Mouse (Mus musculus) limb, embryonic 10.5 days (tissue): ENCODE results near the gene Slc5a4b. TPM values are rescaled to one million over a fixed set of nuclear protein-coding genes. Genes with fewer than 3 reads are reported as not detected.

Source experiments
- DNase-seq: peaks from one replicate; pipeline ENCODE4 v3.0.0-alpha.2; 2017; ENCODE audit warnings: low spot score
- H3K27ac ChIP-seq: fragments of 300-500 bp; sonication (generic); 2 replicates; pipeline ENCODE4 v1.5.1; 2016; ENCODE audit warnings: mild to moderate bottlenecking
- H3K27me3 ChIP-seq: fragments of 300-500 bp; sonication (generic); 2 replicates; pipeline ENCODE4 v1.6.1; 2016; ENCODE audit warnings: low read depth, mild to moderate bottlenecking; ENCODE audit not compliant: poor library complexity, severe bottlenecking
- H3K36me3 ChIP-seq: fragments of 300-500 bp; sonication (generic); 2 replicates; pipeline ENCODE4 v1.6.1; 2016; ENCODE audit warnings: mild to moderate bottlenecking, moderate library complexity
- H3K4me1 ChIP-seq: fragments of 300-500 bp; sonication (generic); 2 replicates; pipeline ENCODE4 v1.6.1; 2016
- H3K4me3 ChIP-seq: fragments of 300-500 bp; sonication (generic); 2 replicates; pipeline ENCODE4 v1.5.1; 2016; ENCODE audit warnings: mild to moderate bottlenecking, moderate library complexity
- H3K9me3 ChIP-seq: fragments of 300-500 bp; sonication (generic); replicated peaks from 2 replicates; pipeline ENCODE4 v1.6.1; 2016; ENCODE audit warnings: mild to moderate bottlenecking
- WGBS: fragments of 180-500 bp; shearing (Covaris S2); methylation state at CpG from one replicate; pipeline ENCODE4 v1.1.7; 2016; 5-methylcytosine and 5-hydroxymethylcytosine counted together
- microRNA-seq: library from miRNA; unstranded; fragments of <30 nt; microRNA quantifications from one replicate; pipeline ENCODE4, GENCODE M21; 2017
- polyA plus RNA-seq: library from polyadenylated mRNA; unstranded; fragments of >200 nt; fragmentation: Nextera tagmentation; extraction: Ambion mirVana; gene quantifications from 2 replicates; pipeline ENCODE4 v1.2.1, GENCODE M21; 2016

Gene Slc5a4b
- polyA plus RNA-seq, 1 experiment from 2014 or later = not detected

DNA sequence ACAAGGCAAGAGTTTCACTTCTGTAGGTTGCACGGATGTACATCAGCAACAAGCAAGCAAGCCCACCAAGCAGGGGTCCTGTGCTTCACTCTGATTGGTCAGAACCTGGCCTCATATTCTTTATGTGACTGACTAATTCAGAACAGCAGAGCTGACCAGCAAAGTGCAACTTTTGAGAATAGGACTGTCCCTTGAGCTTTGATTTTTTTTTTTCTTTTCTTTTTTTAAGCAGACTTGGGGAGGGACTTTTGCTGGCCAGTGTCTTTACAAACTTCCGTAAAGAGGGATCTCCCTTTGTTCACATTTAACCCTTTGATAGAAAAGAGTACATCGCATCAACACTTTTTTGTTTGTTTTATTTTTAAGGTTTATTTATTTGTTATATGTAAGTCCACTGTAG, 100.9 kb downstream of the Slc5a4b start:
- 92% methylated on average over 3 of the region's 3 CpGs for WGBS
- Histone ChIP-seq H3K36me3 (no peaks in the 10 kb centered on the region), H3K4me3 (no peak overlapping the region), H3K9me3 (no peaks in the 10 kb centered on the region), H3K4me1 (no peaks in the 10 kb centered on the region), H3K27me3 (no peaks in the 10 kb centered on the region), H3K27ac (no peak overlapping the region)
- no peak for DNase-seq

Small RNAs within 50 kb of the gene (microRNA-seq; reads per million reads assigned to microRNA genes)
- gene Mir6409 = not detected

Other genes starting within 250 kb of the Slc5a4b start
- gene Derl3, start 217.5 kb downstream of the Slc5a4b start, polyA plus RNA-seq = 3.1 and 3.8 TPM in 2 replicates
- 285 and 294 TPM in 2 replicates for gene Smarcb1, start 189.3 kb downstream of the Slc5a4b start, polyA plus RNA-seq
- 4.9 and 5.8 TPM in 2 replicates for gene Chchd10, start 177.8 kb downstream of the Slc5a4b start, polyA plus RNA-seq
- gene Mmp11, start 174.5 kb downstream of the Slc5a4b start, polyA plus RNA-seq = 39.6 and 68.1 TPM in 2 replicates
- 0.20 and 0.49 TPM in 2 replicates for gene Gm867, start 170.3 kb downstream of the Slc5a4b start, polyA plus RNA-seq
- gene Vpreb3, start 167.9 kb downstream of the Slc5a4b start, polyA plus RNA-seq = 0.34 and 0.65 TPM in 2 replicates
- gene Gm5134, start 156.4 kb downstream of the Slc5a4b start, polyA plus RNA-seq = 0.06 TPM in 1 of 2 replicates, not detected in the other
- gene Zfp280b, start 78.3 kb downstream of the Slc5a4b start, polyA plus RNA-seq = 42.7 and 43.7 TPM in 2 replicates
- gene Slc5a4a, start 36.5 kb upstream of the Slc5a4b start, polyA plus RNA-seq = not detected in 2 replicates
- gene Prmt2, start 126.9 kb upstream of the Slc5a4b start, polyA plus RNA-seq = 38.8 and 43.9 TPM in 2 replicates
- not detected in 2 replicates for gene S100b, start 142.9 kb upstream of the Slc5a4b start, polyA plus RNA-seq
- gene Dip2a, start 234.3 kb upstream of the Slc5a4b start, polyA plus RNA-seq = 5.1 and 7.6 TPM in 2 replicates